Mouse (Mus musculus) hindbrain, embryonic 15.5 days (tissue): ENCODE data around the gene Fam114a1. TPM values are rescaled to one million over a fixed set of nuclear protein-coding genes. Genes with fewer than 3 reads are reported as not detected.

Experiments used
- ATAC-seq: fragments of 200-750 bp; cut with Nextera tagmentation; 2 replicates; pipeline ENCODE4 v1.8.0; 2017; ENCODE audit warnings: low read depth, moderate number of reproducible peaks, moderate TSS enrichment; ENCODE audit not compliant: low FRiP score
- H3K27ac ChIP-seq: fragments of 300-500 bp; sonication (generic); replicated peaks from 2 replicates; pipeline ENCODE4 v1.5.1; 2015; ENCODE audit warnings: mild to moderate bottlenecking, inconsistent platforms
- H3K27me3 ChIP-seq: fragments of 300-500 bp; sonication (generic); 2 replicates; pipeline ENCODE4 v1.6.1; 2015; ENCODE audit warnings: control low read depth, inconsistent platforms
- H3K36me3 ChIP-seq: fragments of 300-500 bp; sonication (generic); 2 replicates; pipeline ENCODE4 v1.6.1; 2015; ENCODE audit warnings: control low read depth, inconsistent platforms
- H3K4me1 ChIP-seq: fragments of 300-500 bp; sonication (generic); replicated peaks from 2 replicates; pipeline ENCODE4 v1.6.1; 2015; ENCODE audit warnings: control low read depth, inconsistent platforms
- H3K4me2 ChIP-seq: fragments of 300-500 bp; sonication (generic); 2 replicates; pipeline ENCODE4 v1.6.1; 2015; ENCODE audit warnings: moderate library complexity, mild to moderate bottlenecking, inconsistent platforms
- H3K4me3 ChIP-seq: fragments of 300-500 bp; sonication (generic); 2 replicates; pipeline ENCODE4 v1.5.1; 2015; ENCODE audit warnings: mild to moderate bottlenecking, inconsistent platforms
- H3K9ac ChIP-seq: fragments of 300-500 bp; sonication (generic); 2 replicates; pipeline ENCODE4 v1.6.1; 2015; ENCODE audit warnings: inconsistent platforms
- H3K9me3 ChIP-seq: fragments of 300-500 bp; sonication (generic); 2 replicates; pipeline ENCODE4 v1.6.1; 2016; ENCODE audit warnings: control low read depth, inconsistent platforms
- WGBS: fragments of 180-500 bp; shearing (Covaris S2); methylation state at CpG from one replicate; pipeline ENCODE4 v1.1.7; 2015; 5-methylcytosine and 5-hydroxymethylcytosine counted together
- polyA plus RNA-seq: library from polyadenylated mRNA; unstranded; fragments of >200 nt; fragmentation: Nextera tagmentation; extraction: Ambion mirVana; gene quantifications from 2 replicates; pipeline ENCODE4 v1.2.1, GENCODE M21; 2015

The Fam114a1 gene
- polyA plus RNA-seq, 1 experiment from 2014 or later, result 9.1 TPM

DNA sequence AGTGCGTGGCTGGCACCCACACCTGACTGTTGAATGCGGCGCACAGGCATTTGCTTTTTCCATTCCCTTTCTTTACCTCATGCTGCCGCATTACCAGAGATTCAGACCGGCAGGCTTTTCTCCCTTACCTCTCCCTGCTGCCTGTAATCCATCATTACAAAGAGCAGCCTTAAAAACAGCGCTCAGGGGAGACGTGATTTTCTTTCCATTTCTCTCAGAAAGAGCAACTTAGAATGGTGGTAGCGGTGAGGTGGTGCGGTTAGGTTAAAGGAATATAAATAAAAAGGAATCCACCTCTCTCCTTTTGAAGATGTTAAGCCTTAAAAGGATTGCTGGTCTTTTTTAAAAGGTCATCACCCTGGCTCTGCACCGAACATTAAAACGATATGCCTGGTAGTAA is 100.0 kb downstream of the Fam114a1 start:
- no peak for ATAC-seq
- no peak overlapping the region for H3K4me2 ChIP-seq
- H3K4me1 ChIP-seq, result 0 out of 2 replicates have a peak, but pooled peaks cover 5% of the 10 kb centered on the region
- no peaks in the 10 kb centered on the region for H3K27me3 ChIP-seq
- peak overlapping the region; percentile 38; the same call in 1 of the 2 replicates for H3K27ac ChIP-seq
- no peaks in the 10 kb centered on the region for H3K9me3 ChIP-seq
- no peak overlapping the region for H3K4me3 ChIP-seq
- 60% methylated on average over 11 of the region's 11 CpGs for WGBS
- H3K9ac ChIP-seq, result no peak overlapping the region
- H3K36me3 ChIP-seq, result no peaks in the 10 kb centered on the region

DNA sequence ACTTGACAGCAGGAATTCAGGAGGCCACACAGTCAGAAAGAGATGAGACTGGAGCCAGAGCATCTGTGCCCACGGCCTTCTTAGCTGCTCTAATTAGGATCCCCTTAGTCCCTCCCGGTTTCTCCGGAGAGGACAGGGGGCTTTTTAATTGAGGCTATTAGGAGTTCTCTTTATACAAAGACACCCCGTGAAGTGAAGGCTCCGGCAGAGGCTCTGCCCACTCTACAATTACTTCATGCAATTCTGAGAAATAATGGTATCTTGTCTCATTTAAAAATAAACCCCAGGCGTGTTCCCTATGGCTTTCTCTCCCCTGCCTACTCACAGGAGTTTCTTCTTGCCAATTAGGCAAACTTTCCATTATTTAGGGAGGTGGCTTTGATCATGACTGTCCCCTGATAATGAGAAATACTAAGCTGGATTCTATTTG is 101.8 kb downstream of the Fam114a1 start:
- H3K4me1 ChIP-seq, result 0 out of 2 replicates have a peak, but pooled peaks cover 5% of the 10 kb centered on the region
- H3K27ac ChIP-seq, result no peak overlapping the region; the same call in 1 of the 2 replicates
- H3K36me3 ChIP-seq, result no peaks in the 10 kb centered on the region
- H3K4me2 ChIP-seq, result no peak overlapping the region
- peak; percentile 68; the same call in 1 of the 2 replicates for ATAC-seq
- 17% methylated on average over 6 of the region's 6 CpGs for WGBS
- no peaks in the 10 kb centered on the region for H3K9me3 ChIP-seq
- H3K4me3 ChIP-seq, result no peak overlapping the region
- H3K27me3 ChIP-seq, result no peaks in the 10 kb centered on the region
- no peak overlapping the region for H3K9ac ChIP-seq

DNA sequence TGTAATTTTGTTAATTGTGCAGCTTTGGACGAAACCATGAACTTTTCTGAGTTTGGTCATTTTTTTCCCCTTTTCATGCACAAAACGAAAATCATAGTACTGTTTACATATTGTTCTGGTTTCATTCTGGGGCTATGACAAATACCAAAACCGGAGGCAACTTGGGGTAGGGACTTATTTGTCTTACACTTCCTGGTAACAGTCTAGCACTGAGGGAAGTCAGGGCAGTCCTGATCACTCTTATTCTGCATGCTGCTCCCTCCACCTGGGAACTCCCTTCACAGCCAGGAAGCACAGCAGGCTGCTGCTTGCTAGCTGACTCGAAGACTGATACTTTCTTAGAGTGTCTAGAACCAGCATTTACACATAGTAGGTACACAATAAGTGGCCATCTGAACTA is 103.4 kb downstream of the Fam114a1 start:
- no peaks in the 10 kb centered on the region for H3K9me3 ChIP-seq
- H3K9ac ChIP-seq, result no peak overlapping the region
- H3K4me1 ChIP-seq, result 0 out of 2 replicates have a peak, but pooled peaks cover 5% of the 10 kb centered on the region
- H3K4me3 ChIP-seq, result no peak overlapping the region
- H3K27me3 ChIP-seq, result no peaks in the 10 kb centered on the region
- WGBS, result 78% methylated on average over 4 of the region's 4 CpGs
- H3K36me3 ChIP-seq, result no peaks in the 10 kb centered on the region
- H3K4me2 ChIP-seq, result no peak overlapping the region
- ATAC-seq, result no peak
- H3K27ac ChIP-seq, result no peak overlapping the region

DNA sequence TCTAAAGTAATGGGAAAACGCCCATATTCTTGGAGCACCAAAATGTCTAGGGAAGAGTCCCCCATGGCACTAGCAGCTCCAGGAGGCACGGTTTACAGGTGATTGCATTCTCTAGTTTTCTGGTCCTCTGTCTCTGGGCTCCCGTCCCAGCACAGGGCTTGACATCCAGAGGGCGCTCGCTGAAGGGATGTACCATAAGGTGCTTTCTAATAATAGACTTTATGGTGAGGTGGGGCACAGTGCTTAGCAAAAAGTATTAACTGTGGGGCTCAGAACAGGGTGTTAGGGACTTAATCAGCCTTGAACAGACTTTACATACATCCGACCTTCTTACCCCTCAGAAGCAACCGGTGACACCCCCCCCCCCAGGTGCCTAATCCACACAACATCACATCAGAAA is 104.8 kb downstream of the Fam114a1 start:
- Histone ChIP-seq H3K4me1 (0 out of 2 replicates have a peak, but pooled peaks cover 5% of the 10 kb centered on the region), H3K4me2 (no peak overlapping the region), H3K9ac (no peak overlapping the region), H3K27me3 (no peaks in the 10 kb centered on the region), H3K4me3 (no peak overlapping the region), H3K36me3 (no peaks in the 10 kb centered on the region), H3K27ac (no peak overlapping the region), H3K9me3 (no peaks in the 10 kb centered on the region)
- no peak for ATAC-seq
- 77% methylated on average over 7 of the region's 7 CpGs for WGBS

DNA sequence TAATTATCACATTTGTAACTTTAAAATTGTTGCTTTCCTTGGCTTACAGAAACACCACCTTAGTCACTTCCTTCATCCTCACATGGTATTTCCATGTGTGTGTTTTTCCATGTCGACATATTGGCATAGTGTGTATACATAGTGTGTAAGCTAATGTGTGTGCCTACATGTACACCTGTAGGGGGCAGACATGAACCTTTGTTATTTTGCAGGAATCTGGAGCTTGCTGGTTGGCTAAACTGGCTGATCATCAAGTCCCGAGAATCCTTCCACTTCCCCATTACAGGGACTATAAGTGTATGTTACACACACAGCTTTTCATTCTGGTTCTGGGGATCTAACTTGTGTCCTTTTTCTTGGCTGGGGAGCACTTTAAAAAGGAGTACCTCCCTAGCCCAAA is 106.2 kb downstream of the Fam114a1 start:
- Histone ChIP-seq H3K9ac (no peak overlapping the region), H3K27ac (no peak overlapping the region), H3K4me1 (0 out of 2 replicates have a peak, but pooled peaks cover 5% of the 10 kb centered on the region), H3K4me2 (no peak overlapping the region), H3K36me3 (no peaks in the 10 kb centered on the region), H3K4me3 (no peak overlapping the region), H3K27me3 (no peaks in the 10 kb centered on the region), H3K9me3 (no peaks in the 10 kb centered on the region)
- WGBS, result 80% methylated on average over 2 of the region's 2 CpGs
- ATAC-seq, result no peak

DNA sequence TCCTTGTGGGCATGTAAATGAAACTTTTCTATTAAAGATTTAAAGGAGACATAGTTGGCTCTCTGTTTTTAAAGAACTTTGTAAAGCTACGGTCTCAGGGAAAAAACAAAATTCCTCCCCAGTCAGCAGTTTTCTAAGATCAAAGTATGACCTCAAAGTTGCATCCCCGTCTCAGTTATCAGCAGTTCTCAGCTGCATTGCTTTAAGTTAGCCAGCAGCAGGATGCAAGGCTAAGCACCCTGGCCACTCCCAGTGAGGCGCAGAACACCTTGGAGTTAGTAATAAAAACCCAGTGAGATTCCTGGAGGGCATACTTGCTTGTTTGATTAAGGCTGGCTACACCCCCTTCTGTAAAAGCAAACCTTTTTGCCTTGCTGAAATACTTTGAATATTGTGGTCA is 106.9 kb downstream of the Fam114a1 start:
- H3K36me3 ChIP-seq, result no peaks in the 10 kb centered on the region
- no peak overlapping the region for H3K4me2 ChIP-seq
- WGBS, result 70% methylated on average over 3 of the region's 3 CpGs
- no peak overlapping the region for H3K4me3 ChIP-seq
- H3K4me1 ChIP-seq, result 0 out of 2 replicates have a peak, but pooled peaks cover 2% of the 10 kb centered on the region
- no peak overlapping the region for H3K9ac ChIP-seq
- no peak for ATAC-seq
- H3K27me3 ChIP-seq, result no peaks in the 10 kb centered on the region
- no peak overlapping the region for H3K27ac ChIP-seq
- no peaks in the 10 kb centered on the region for H3K9me3 ChIP-seq

DNA sequence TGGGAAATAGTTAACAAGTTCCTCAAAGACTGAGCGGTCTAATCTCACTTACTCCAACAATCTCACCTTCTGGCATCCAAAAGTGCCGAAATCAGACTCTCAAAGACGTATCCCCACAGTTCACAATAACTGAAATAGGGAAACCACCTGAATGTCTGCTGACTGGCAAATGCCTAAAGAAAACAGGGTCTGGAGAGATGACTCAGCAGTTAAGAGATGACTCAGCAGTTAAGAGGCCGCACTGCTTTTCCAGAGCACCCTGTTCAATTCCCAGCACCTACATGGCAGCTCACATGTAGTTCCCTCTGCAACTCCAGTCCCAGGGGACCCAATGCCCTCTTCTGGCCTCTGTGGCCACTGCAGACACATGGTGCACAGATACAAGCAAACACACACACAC is 108.2 kb downstream of the Fam114a1 start:
- Histone ChIP-seq H3K36me3 (no peaks in the 10 kb centered on the region), H3K4me1 (no peaks in the 10 kb centered on the region), H3K4me3 (no peak overlapping the region), H3K9ac (no peak overlapping the region), H3K27me3 (no peaks in the 10 kb centered on the region), H3K4me2 (no peak overlapping the region), H3K27ac (no peak overlapping the region), H3K9me3 (no peaks in the 10 kb centered on the region)
- ATAC-seq, result no peak
- 94% methylated on average over 4 of the region's 4 CpGs for WGBS

DNA sequence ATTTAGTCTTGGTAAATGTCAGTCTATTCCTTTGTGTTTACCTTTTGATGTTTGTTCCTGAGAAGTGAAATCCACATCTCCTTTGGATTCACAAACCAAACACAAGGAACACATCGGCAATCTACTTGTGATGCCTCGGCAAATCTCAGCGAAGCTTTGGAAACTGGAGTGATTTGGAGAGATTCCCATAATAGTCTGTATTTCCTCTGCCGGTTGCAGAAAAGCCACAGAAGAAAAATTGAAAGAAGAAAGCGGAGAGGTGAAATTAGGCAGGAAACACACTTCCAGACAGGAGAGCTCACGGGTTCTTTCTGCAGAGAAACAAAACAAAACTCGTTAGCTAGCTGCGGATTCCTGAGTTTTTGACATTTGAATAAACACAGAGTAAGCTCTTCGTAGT is 110.0 kb downstream of the Fam114a1 start:
- H3K9ac ChIP-seq, result no peak overlapping the region
- no peak overlapping the region; the same call in 1 of the 2 replicates for H3K4me2 ChIP-seq
- no peak overlapping the region for H3K4me3 ChIP-seq
- no peaks in the 10 kb centered on the region for H3K9me3 ChIP-seq
- WGBS, result 69% methylated on average over 9 of the region's 9 CpGs
- no peak overlapping the region for H3K27ac ChIP-seq
- H3K4me1 ChIP-seq, result no peaks in the 10 kb centered on the region
- ATAC-seq, result no peak
- no peaks in the 10 kb centered on the region for H3K27me3 ChIP-seq
- H3K36me3 ChIP-seq, result no peaks in the 10 kb centered on the region

DNA sequence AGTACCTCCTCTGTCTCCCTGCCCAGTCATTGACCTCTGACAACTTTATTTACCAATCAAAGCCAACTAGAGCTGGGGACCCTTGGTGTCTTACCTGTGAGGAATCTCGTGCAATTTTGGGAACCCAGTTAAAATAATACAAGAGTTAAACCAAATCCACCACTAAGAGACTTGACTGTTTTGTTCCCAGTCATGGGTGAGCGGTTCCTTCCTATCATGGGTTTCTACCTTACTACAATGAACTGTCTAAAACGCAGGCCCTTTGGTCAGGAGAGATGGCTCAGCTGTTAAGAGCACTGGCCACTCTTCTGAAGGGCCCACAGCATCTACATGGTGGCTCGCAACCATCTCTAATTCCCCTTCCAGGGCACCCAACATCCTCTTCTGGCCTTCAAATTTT is 112.0 kb downstream of the Fam114a1 start:
- no peaks in the 10 kb centered on the region for H3K9me3 ChIP-seq
- H3K4me2 ChIP-seq, result no peak overlapping the region
- no peaks in the 10 kb centered on the region for H3K36me3 ChIP-seq
- no peak overlapping the region for H3K27ac ChIP-seq
- WGBS, result 86% methylated on average over 4 of the region's 4 CpGs
- H3K4me3 ChIP-seq, result no peak overlapping the region
- H3K27me3 ChIP-seq, result no peaks in the 10 kb centered on the region
- ATAC-seq, result no peak
- H3K9ac ChIP-seq, result no peak overlapping the region
- H3K4me1 ChIP-seq, result no peaks in the 10 kb centered on the region

DNA sequence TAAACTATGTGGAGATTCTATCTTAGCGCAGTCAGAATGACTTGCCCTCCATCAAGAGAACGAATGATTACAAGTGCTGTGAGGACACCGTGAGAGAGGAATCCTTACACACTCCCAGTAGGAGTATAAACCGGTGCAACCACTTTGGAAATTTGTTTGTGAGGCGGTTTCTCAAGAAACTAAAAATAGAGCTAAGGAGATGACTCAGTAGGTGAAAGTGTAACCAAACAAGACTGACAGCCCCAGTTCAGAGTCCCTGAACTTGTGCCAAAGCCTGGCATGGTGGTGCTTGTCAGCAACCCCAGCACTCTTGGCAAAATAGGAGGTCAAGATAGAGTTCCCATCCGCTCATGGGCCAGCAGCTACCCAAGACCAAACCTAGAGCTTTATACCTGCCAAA is 116.7 kb downstream of the Fam114a1 start:
- H3K4me1 ChIP-seq, result no peaks in the 10 kb centered on the region
- no peaks in the 10 kb centered on the region for H3K36me3 ChIP-seq
- no peak for ATAC-seq
- no peak overlapping the region for H3K4me2 ChIP-seq
- H3K27me3 ChIP-seq, result no peaks in the 10 kb centered on the region
- no peak overlapping the region for H3K9ac ChIP-seq
- no peaks in the 10 kb centered on the region for H3K9me3 ChIP-seq
- no peak overlapping the region for H3K27ac ChIP-seq
- 85% methylated on average over 6 of the region's 6 CpGs for WGBS
- no peak overlapping the region for H3K4me3 ChIP-seq

DNA sequence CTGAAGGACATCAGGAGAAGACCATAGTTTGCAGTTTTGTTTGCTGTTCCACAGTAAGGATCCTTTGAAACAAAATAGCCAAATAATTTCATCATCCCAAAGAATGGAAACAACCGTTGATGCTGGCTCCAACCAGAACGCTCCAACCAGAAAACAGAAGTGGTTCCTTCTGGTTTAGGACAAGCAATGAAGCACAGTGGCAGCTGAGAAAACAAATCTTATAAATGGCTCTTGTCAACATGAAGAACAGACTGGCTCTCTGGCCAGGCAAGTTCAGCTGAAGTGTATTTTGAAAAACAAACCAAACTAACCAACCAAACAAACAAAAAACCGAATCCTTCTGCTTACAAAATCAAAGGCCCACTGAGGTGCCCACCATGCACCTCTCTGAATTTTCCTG is 119.8 kb downstream of the Fam114a1 start:
- H3K27ac ChIP-seq, result no peak overlapping the region
- H3K4me2 ChIP-seq, result no peak overlapping the region
- H3K4me1 ChIP-seq, result no peaks in the 10 kb centered on the region
- no peak for ATAC-seq
- H3K36me3 ChIP-seq, result no peaks in the 10 kb centered on the region
- 78% methylated on average over 3 of the region's 3 CpGs for WGBS
- H3K9ac ChIP-seq, result no peak overlapping the region
- H3K27me3 ChIP-seq, result no peaks in the 10 kb centered on the region
- no peaks in the 10 kb centered on the region for H3K9me3 ChIP-seq
- H3K4me3 ChIP-seq, result no peak overlapping the region

DNA sequence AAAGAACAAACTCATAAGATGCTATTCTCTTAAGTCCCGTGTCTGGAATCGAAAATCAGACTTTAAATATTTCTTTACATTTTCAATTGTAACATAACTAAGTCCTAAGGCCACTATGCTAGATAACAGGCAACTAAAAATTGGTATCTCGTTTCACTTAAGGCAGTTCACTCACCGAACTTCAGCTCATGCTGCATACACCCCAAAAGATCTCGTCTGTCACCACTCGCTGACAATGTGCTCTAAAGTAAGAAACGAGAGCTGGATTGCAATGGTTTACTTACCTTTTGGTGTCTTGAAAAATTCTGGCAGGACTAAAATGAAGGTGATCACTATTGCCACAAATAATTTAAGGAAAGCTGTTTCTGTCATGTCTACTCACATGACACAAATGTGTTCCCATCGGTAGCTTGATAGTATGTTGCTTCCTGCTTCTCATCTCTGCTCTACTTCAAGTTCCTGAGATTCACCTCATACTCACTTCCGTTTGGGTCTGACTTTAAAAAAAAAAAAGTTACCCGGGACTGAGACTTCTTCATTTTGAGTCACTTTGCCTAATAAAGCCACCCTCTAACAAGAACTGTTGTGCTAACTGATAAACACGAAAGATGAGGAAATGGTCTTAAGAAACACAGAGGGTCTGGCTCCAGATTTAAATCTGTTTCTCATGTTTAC is 121.5 kb downstream of the Fam114a1 start:
- Histone ChIP-seq H3K4me2 (no peak overlapping the region), H3K27me3 (no peaks in the 10 kb centered on the region), H3K4me3 (no peak overlapping the region), H3K9me3 (no peaks in the 10 kb centered on the region), H3K9ac (no peak overlapping the region), H3K4me1 (no peaks in the 10 kb centered on the region), H3K36me3 (no peaks in the 10 kb centered on the region), H3K27ac (no peak overlapping the region)
- ATAC-seq, result no peak
- WGBS, result 79% methylated on average over 11 of the region's 11 CpGs
